Mouse (Mus musculus) kidney, adult 2 months (tissue): ENCODE measurements around the gene Ccdc24.

Source experiments
- CTCF ChIP-seq: fragments of 200-500 bp; conservative IDR thresholded peaks from 2 replicates; pipeline ENCODE4 v1.5.1; 2011; ENCODE audit warnings: low read depth, mild to moderate bottlenecking, control low read depth, low read length, moderate library complexity, mixed read lengths; ENCODE audit not compliant: insufficient read depth, insufficient read length
- POLR2A ChIP-seq: fragments of 200-500 bp; IDR thresholded peaks from one replicate; pipeline ENCODE4 v1.6.1; 2011; ENCODE audit warnings: low read depth, low read length, control low read depth

- TF ChIP-seq CTCF: no peak
- TF ChIP-seq POLR2A: no peak
Observed at GRCm38 (mm10) chr4:117878301-117878700, 5.9 kb upstream of the Ccdc24 start.
